Mouse (Mus musculus) liver, postnatal 0 days (tissue): Measurements from ENCODE around the gene Laptm4a.

Source experiments
- CTCF ChIP-seq: sonication (generic); IDR thresholded peaks from 2 replicates; pipeline ENCODE4 v1.5.1; 2016; ENCODE audit warnings: antibody characterized with exemption, low read depth
- EP300 ChIP-seq: IDR thresholded peaks from 2 replicates; pipeline ENCODE4 v1.6.1; 2016; ENCODE audit warnings: antibody characterized with exemption, low read depth, mild to moderate bottlenecking

- TF ChIP-seq CTCF: no peak
- TF ChIP-seq EP300: no peak
These were observed 48.4 kb downstream of the Laptm4a start for GRCm38 (mm10) chr12:8969828-8970227.
